Mouse (Mus musculus) heart, embryonic 16.5 days (tissue): ENCODE results near the gene Snx3. TPM values are rescaled to one million over a fixed set of nuclear protein-coding genes. Genes with fewer than 3 reads are reported as not detected.
A peak's percentile ranks its signal among the peaks of the same experiment; 100 is the strongest.

ENCODE experiments used
- ATAC-seq: fragments of 200-750 bp; cut with Nextera tagmentation; replicated peaks from 2 replicates; pipeline ENCODE4 v1.8.0; 2017; ENCODE audit warnings: moderate number of reproducible peaks; ENCODE audit not compliant: insufficient read depth, low FRiP score; ENCODE audit errors: extremely low read depth
- H3K27ac ChIP-seq: fragments of 300-500 bp; sonication (generic); 2 replicates; pipeline ENCODE4 v1.5.1; 2014; ENCODE audit warnings: mild to moderate bottlenecking, low read length, control low read depth, moderate library complexity
- H3K27me3 ChIP-seq: fragments of 300-500 bp; sonication (generic); 2 replicates; pipeline ENCODE4 v1.6.1; 2014; ENCODE audit warnings: low read length, mixed read lengths; ENCODE audit not compliant: control insufficient read depth, insufficient read depth
- H3K36me3 ChIP-seq: fragments of 300-500 bp; sonication (generic); 2 replicates; pipeline ENCODE4 v1.6.1; 2014; ENCODE audit not compliant: control insufficient read depth, insufficient read depth
- H3K4me1 ChIP-seq: fragments of 300-500 bp; sonication (generic); 2 replicates; pipeline ENCODE4 v1.6.1; 2014; ENCODE audit warnings: low read length, mixed read lengths; ENCODE audit not compliant: control insufficient read depth, insufficient read depth
- H3K4me2 ChIP-seq: fragments of 300-500 bp; sonication (generic); 2 replicates; pipeline ENCODE4 v1.6.1; 2014; ENCODE audit warnings: low read depth, mild to moderate bottlenecking, control low read depth, low read length
- H3K4me3 ChIP-seq: fragments of 300-500 bp; sonication (generic); 2 replicates; pipeline ENCODE4 v1.5.1; 2014; ENCODE audit warnings: mild to moderate bottlenecking, control low read depth, low read length
- H3K9ac ChIP-seq: fragments of 300-500 bp; sonication (generic); 2 replicates; pipeline ENCODE4 v1.6.1; 2014; ENCODE audit warnings: low read length, control low read depth
- H3K9me3 ChIP-seq: fragments of 300-500 bp; sonication (generic); replicated peaks from 2 replicates; pipeline ENCODE4 v1.6.1; 2016; ENCODE audit warnings: low read length; ENCODE audit not compliant: control insufficient read depth
- WGBS: fragments of 180-500 bp; shearing (Covaris S2); extraction: QIAGEN DNeasy Blood & Tissue Kit; methylation state at CpG from one replicate; pipeline ENCODE4 v1.1.7; 2014; 5-methylcytosine and 5-hydroxymethylcytosine counted together
- polyA plus RNA-seq: library from polyadenylated mRNA; unstranded; fragments of >200 nt; fragmentation: Nextera tagmentation; extraction: Ambion mirVana; gene quantifications from 2 replicates; pipeline ENCODE4 v1.2.1, GENCODE M21; 2015

The Snx3 gene
- polyA plus RNA-seq, 1 experiment from 2014 or later: 415 TPM

DNA sequence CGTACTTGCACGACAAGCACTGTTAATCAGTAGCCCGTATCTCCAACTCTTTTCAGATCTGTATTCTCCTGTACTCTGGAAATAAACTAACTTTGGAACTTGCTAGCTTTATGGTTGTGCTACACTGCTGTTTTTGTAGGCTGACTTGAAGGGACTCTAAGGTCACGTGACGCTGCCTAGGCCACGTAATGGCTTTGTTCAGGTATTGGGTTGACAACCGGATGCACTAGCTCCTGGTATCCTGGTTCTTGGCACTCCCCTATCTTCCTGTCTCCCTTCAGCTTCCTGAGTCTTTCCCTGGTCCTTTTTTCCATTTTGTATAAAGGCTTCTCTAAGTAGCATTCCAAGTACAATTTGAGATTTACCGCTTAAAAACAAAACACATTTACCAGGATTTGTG lies 1.2 kb upstream of the Snx3 start:
- H3K27me3 ChIP-seq: no peaks in the 10 kb centered on the region
- no peak overlapping the region for H3K9ac ChIP-seq
- H3K4me2 ChIP-seq: no peak overlapping the region
- WGBS: 75% methylated on average over 8 of the region's 8 CpGs
- no peak for ATAC-seq
- peaks cover 9% of the 10 kb centered on the region; the same call in 1 of the 2 replicates for H3K4me1 ChIP-seq
- H3K9me3 ChIP-seq: no peaks in the 10 kb centered on the region
- peak overlapping the region; percentile 93 for H3K27ac ChIP-seq
- peaks cover 5% of the 10 kb centered on the region; the same call in 1 of the 2 replicates for H3K36me3 ChIP-seq
- no peak overlapping the region for H3K4me3 ChIP-seq

DNA sequence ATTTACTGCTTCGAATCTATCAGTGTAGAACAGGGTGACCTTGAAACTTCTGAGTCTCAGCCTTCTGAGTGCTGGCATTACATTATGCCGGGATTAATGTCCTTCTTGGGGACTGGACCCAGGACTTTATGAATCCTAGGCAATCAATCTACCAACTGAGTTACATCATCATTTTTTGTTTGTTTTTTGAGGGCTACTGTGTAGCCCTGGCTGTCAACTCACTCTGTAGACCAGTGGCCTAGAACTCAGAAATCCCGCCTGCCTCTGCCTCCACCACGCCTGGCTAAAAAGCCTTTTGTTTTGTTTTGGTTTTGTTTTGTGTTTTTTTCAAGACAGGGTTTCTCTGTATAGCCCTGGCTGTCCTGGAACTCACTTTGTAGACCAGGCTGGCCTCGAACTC lies 669 bp upstream of the Snx3 start:
- H3K9me3 ChIP-seq: no peaks in the 10 kb centered on the region
- no peak for ATAC-seq
- peak overlapping the region; percentile 93 for H3K27ac ChIP-seq
- H3K4me3 ChIP-seq: peak overlapping the region; percentile 18; the same call in 1 of the 2 replicates
- no peak overlapping the region; the same call in 1 of the 2 replicates for H3K9ac ChIP-seq
- H3K4me1 ChIP-seq: peaks cover 9% of the 10 kb centered on the region; the same call in 1 of the 2 replicates
- 61% methylated on average over 5 of the region's 5 CpGs for WGBS
- H3K4me2 ChIP-seq: peak overlapping the region; percentile 27; the same call in 1 of the 2 replicates
- peaks cover 5% of the 10 kb centered on the region; the same call in 1 of the 2 replicates for H3K36me3 ChIP-seq
- no peaks in the 10 kb centered on the region for H3K27me3 ChIP-seq

DNA sequence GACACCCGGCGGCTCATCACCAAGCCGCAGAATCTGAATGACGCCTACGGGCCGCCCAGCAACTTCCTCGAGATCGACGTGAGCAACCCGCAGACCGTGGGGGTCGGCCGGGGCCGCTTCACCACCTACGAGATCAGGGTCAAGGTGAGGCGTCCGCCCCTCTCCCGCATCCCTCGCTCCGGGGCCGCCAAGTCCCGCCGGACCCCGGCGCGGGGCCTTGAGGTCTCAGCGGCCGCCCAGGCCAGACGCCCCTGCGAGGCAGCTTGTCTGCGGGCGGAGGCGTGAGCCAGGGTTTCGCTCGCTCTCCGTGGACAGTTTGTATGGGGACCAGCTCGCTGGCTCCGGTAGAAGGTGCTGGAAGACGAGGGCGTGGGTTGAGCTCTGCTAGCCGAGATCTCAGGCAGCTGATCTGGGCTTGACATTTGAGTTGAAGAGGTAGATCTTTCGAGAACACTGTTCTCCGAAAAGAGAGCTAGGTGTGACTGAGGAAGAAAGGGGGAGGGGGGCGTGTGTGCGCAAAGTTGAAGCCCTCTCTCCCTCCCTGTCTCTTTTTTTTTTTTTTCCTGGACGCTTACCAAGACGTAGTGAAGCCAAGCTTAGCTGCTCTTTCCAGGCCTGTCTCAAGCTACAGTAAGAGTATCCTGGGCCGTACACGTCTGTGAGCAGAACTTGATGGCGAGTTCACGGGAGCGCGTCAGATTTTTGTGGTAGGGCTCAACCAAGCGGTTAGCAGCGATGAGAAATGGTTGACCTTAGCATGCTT lies 700 bp downstream of the Snx3 start:
- peak overlapping the region; percentile 83 for H3K9ac ChIP-seq
- peaks cover 9% of the 10 kb centered on the region; the same call in 1 of the 2 replicates for H3K4me1 ChIP-seq
- under 1% methylated on average over 53 of the region's 55 CpGs for WGBS
- peak overlapping the region; percentile 89 for H3K4me2 ChIP-seq
- H3K36me3 ChIP-seq: peaks cover 5% of the 10 kb centered on the region; the same call in 1 of the 2 replicates
- peak overlapping the region; percentile 64 for H3K4me3 ChIP-seq
- ATAC-seq: peak; percentile 30
- no peaks in the 10 kb centered on the region for H3K27me3 ChIP-seq
- H3K9me3 ChIP-seq: no peaks in the 10 kb centered on the region
- peak overlapping the region; percentile 93 for H3K27ac ChIP-seq

DNA sequence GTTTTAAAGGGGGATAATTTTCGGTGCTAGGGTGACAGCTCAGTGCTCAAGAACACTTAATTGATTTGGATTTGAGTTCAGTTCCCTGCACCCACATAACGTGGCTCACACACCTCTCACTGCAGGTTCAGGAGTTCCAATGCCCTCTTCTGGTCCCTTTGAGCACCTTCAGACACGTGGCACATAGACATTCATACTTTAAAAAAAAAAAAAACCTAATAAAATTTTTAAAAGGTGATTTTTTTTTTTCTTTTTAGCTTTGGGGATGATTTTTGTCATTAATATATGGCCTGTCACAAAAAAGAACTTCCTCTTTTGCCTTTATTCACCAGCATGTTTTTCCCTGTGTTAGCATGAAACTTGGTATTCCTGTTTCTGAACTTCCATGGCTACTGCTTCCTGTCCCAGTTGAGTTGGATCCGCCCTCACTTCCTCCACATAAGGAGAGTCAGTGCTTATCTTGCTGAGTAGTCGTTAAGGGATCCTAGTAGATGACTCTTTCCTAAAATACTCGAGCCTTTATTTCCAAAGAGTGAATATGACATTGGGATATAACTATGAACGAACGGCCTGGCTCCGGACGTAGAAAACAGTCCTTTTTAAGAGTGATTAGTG lies 2.4 kb downstream of the Snx3 start:
- WGBS: 74% methylated on average over 10 of the region's 10 CpGs
- Histone ChIP-seq H3K36me3 (peaks cover 10% of the 10 kb centered on the region), H3K4me1 (peaks cover 14% of the 10 kb centered on the region; the same call in 1 of the 2 replicates), H3K27me3 (no peaks in the 10 kb centered on the region), H3K9ac (no peak overlapping the region), H3K27ac (no peak overlapping the region), H3K9me3 (no peaks in the 10 kb centered on the region), H3K4me2 (peak overlapping the region; percentile 89; the same call in 1 of the 2 replicates), H3K4me3 (no peak overlapping the region)
- ATAC-seq: no peak

DNA sequence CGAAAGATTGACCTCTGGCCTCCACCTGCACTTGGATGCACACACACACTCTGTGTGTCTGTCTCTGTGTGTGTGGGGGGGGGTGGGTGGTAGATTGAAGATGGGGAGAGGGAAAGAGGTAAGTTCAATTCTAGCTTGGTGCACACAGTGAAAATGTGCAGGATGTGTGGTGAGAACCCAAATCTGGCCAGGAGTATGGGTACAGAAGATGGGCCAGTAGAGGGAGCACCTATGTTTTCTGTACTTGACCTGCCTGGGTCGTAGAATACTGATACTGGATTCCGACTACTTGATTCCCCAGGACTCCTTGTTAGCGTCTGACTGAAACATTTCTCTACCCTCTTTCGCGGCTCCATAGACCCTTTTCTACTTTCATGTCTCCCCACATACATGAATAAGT lies 8.3 kb downstream of the Snx3 start:
- Histone ChIP-seq H3K4me1 (0 out of 2 replicates have a peak, but pooled peaks cover 6% of the 10 kb centered on the region), H3K9ac (no peak overlapping the region), H3K9me3 (no peaks in the 10 kb centered on the region), H3K27me3 (no peaks in the 10 kb centered on the region), H3K36me3 (peaks cover 9% of the 10 kb centered on the region), H3K4me2 (no peak overlapping the region), H3K27ac (no peak overlapping the region), H3K4me3 (no peak overlapping the region)
- ATAC-seq: no peak
- WGBS: 84% methylated on average over 6 of the region's 6 CpGs

DNA sequence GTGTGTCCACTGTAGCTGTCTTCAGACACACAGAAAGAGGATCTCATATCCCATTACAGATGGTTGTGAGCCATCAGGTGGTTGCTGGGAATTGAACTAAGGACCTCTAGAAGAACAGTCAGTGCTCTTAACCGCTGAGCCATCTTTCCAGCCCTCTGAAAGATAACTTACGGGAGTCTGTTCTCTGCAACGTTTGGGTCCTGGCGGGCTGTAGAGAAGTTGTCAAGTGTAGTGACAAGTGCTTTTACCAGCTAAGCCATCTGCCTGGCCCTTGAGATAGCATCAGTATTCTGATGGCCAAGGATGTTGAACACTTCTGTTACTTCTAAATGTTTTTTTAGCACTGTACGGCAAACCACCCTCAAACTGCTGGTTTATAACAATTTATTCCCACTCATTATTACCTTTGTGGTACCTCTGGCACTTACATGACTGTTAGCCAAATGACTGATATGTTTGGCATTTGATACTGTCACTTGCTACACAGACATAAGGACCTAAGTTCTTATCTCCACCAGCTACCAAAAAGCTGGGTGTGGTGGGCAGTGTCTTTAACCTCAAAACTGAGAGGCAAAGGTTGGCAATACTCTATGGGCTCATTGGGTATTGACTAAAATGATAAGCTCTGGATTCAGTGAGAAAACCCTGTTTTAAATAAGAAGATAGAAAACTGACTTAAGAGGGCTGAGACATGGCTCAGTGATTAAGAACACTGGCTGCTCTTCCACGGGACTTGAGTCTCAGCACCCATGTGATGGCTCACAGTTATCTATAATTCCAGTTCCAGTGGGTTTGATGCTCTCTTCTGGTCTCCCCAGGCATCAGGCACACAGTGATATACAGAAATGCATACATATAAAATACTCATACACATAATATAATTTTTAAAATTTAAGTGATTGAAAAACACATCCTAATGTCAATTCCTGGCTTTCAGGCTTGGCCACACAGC lies 9.6 kb downstream of the Snx3 start:
- H3K4me3 ChIP-seq: no peak overlapping the region
- H3K4me1 ChIP-seq: 0 out of 2 replicates have a peak, but pooled peaks cover 6% of the 10 kb centered on the region
- WGBS: 71% methylated on average over 6 of the region's 6 CpGs
- H3K36me3 ChIP-seq: peaks cover 9% of the 10 kb centered on the region
- no peak overlapping the region for H3K4me2 ChIP-seq
- H3K27me3 ChIP-seq: no peaks in the 10 kb centered on the region
- no peak overlapping the region for H3K9ac ChIP-seq
- H3K9me3 ChIP-seq: no peaks in the 10 kb centered on the region
- no peak overlapping the region for H3K27ac ChIP-seq
- ATAC-seq: no peak

DNA sequence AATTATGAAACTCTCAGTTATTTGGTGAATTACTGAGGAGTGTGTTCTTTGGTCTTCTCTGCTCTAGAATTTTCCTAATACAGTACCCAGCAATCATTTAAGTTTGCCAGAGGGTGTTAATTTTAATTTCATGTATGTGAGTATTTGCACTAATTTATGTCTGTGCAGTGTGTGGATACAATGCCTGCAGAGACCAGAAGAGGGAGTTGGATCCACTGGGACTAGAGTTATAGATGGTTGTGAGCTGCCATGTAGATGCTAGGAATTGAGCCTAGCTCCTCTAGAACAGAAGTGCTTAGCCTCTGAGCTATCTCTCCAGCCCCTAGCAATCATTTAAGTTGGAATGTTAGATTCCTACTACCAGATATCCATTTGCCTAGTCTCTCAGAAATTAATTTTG lies 12.3 kb downstream of the Snx3 start:
- no peak for ATAC-seq
- Histone ChIP-seq H3K9me3 (no peaks in the 10 kb centered on the region), H3K4me2 (no peak overlapping the region)

DNA sequence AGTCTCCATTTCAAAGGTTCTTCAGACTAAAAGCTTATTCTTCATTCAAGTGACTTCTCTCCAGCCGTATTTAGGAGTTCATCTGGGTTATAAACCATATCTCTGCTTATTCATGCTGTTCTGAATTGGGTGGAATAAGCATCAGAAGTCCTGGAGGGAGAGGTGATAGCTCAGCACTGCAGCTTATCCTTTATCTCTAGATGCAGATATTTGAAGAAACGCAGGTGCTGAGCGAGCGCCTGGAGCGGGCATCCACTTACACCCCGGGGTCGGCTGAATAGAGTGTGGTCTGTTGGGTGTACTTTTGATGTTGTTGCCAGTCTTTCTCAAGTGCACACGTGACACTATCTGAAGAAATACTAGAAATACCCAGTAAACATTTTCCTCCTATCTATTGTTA lies 16.5 kb downstream of the Snx3 start:
- H3K27me3 ChIP-seq: no peaks in the 10 kb centered on the region
- peaks cover 16% of the 10 kb centered on the region for H3K4me1 ChIP-seq
- H3K27ac ChIP-seq: no peak overlapping the region
- H3K4me2 ChIP-seq: no peak overlapping the region
- no peak overlapping the region for H3K4me3 ChIP-seq
- H3K9me3 ChIP-seq: no peaks in the 10 kb centered on the region
- no peak overlapping the region for H3K9ac ChIP-seq
- WGBS: 48% methylated on average over 8 of the region's 8 CpGs
- H3K36me3 ChIP-seq: peaks cover 4% of the 10 kb centered on the region; the same call in 1 of the 2 replicates
- no peak for ATAC-seq

More for the DNA sequence above, 12.3 kb downstream of the Snx3 start:
- Histone ChIP-seq H3K9ac (no peak overlapping the region), H3K27ac (no peak overlapping the region), H3K4me3 (no peak overlapping the region), H3K36me3 (peaks cover 4% of the 10 kb centered on the region; the same call in 1 of the 2 replicates), H3K27me3 (no peaks in the 10 kb centered on the region), H3K4me1 (peaks cover 5% of the 10 kb centered on the region)
